Mouse (Mus musculus) limb, embryonic 11.5 days (tissue): ENCODE results near the gene Oard1. TPM values are rescaled to one million over a fixed set of nuclear protein-coding genes. Genes with fewer than 3 reads are reported as not detected.
A peak's percentile ranks its signal among the peaks of the same experiment; 100 is the strongest.

ENCODE experiments used
- ATAC-seq: fragments of 200-750 bp; cut with Nextera tagmentation; 2 replicates; pipeline ENCODE4 v1.8.0; 2017; ENCODE audit warnings: low read depth; ENCODE audit not compliant: insufficient number of reproducible peaks, low FRiP score, low TSS enrichment
- DNase-seq: peaks from one replicate; pipeline ENCODE4 v3.0.0-alpha.2; 2015; ENCODE audit warnings: low spot score
- H3K27ac ChIP-seq: fragments of 300-500 bp; sonication (generic); replicated peaks from 2 replicates; pipeline ENCODE4 v1.5.1; 2014; ENCODE audit warnings: low read depth, mild to moderate bottlenecking, low read length
- H3K27me3 ChIP-seq: fragments of 300-500 bp; sonication (generic); 2 replicates; pipeline ENCODE4 v1.6.1; 2014; ENCODE audit warnings: mild to moderate bottlenecking, low read length, mixed read lengths; ENCODE audit not compliant: control insufficient read depth, insufficient read depth
- H3K36me3 ChIP-seq: fragments of 300-500 bp; sonication (generic); 2 replicates; pipeline ENCODE4 v1.6.1; 2014; ENCODE audit warnings: mild to moderate bottlenecking, low read length, moderate library complexity, mixed read lengths; ENCODE audit not compliant: control insufficient read depth, insufficient read depth
- H3K4me1 ChIP-seq: fragments of 300-500 bp; sonication (generic); 2 replicates; pipeline ENCODE4 v1.6.1; 2014; ENCODE audit warnings: low read length, mixed read lengths; ENCODE audit not compliant: control insufficient read depth, insufficient read depth
- H3K4me2 ChIP-seq: fragments of 300-500 bp; sonication (generic); 2 replicates; pipeline ENCODE4 v1.6.1; 2014; ENCODE audit warnings: low read depth, mild to moderate bottlenecking, moderate library complexity; ENCODE audit not compliant: severe bottlenecking
- H3K4me3 ChIP-seq: fragments of 300-500 bp; sonication (generic); 2 replicates; pipeline ENCODE4 v1.5.1; 2014; ENCODE audit warnings: low read depth, low read length
- H3K9ac ChIP-seq: fragments of 300-500 bp; sonication (generic); 2 replicates; pipeline ENCODE4 v1.6.1; 2014; ENCODE audit warnings: mild to moderate bottlenecking, low read length
- H3K9me3 ChIP-seq: fragments of 300-500 bp; sonication (generic); 2 replicates; pipeline ENCODE4 v1.6.1; 2016; ENCODE audit warnings: low read length; ENCODE audit not compliant: control insufficient read depth
- WGBS: fragments of 180-500 bp; shearing (Covaris S2); extraction: QIAGEN DNeasy Blood & Tissue Kit; methylation state at CpG from one replicate; pipeline ENCODE4 v1.1.7; 2014; 5-methylcytosine and 5-hydroxymethylcytosine counted together
- polyA plus RNA-seq: library from polyadenylated mRNA; unstranded; fragments of >200 nt; fragmentation: Nextera tagmentation; extraction: Ambion mirVana; gene quantifications from 2 replicates; pipeline ENCODE4 v1.2.1, GENCODE M21; 2014

Gene Oard1
- polyA plus RNA-seq, 1 experiment from 2014 or later: 71.6 TPM

DNA sequence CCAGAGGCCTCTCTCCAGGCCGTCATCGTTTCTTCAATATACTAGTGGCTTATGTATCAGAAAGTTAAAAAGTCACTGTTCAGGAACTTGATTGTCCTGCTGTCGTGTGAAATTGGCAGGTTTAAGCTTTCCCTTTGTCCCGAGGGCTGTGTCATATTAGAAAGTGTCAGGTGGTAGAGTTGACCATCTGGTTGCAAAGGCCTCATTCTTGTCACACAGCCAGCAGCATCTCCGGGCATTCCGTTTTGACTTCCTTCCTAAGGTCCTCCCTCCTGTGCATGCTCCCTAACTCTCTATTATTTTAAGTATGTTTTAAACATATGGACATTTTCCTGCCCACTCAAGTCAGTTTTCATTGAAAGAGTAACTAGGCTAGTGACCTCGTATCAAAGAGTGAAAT lies 6.2 kb downstream of the Oard1 start:
- ATAC-seq (no peak), DNase-seq (no peak)
- Histone ChIP-seq H3K4me2 (no peak overlapping the region), H3K4me1 (peaks cover 9% of the 10 kb centered on the region), H3K27me3 (no peaks in the 10 kb centered on the region), H3K9me3 (no peaks in the 10 kb centered on the region), H3K4me3 (no peak overlapping the region), H3K9ac (no peak overlapping the region), H3K36me3 (peaks cover 4% of the 10 kb centered on the region; the same call in 1 of the 2 replicates), H3K27ac (no peak overlapping the region)
- WGBS: 89% methylated on average over 7 of the region's 7 CpGs

GRCm38 (mm10) chr17:48416425-48417195 lies 6.8 kb downstream of the Oard1 start:
- Histone ChIP-seq H3K27ac (no peak overlapping the region), H3K9ac (no peak overlapping the region), H3K27me3 (no peaks in the 10 kb centered on the region), H3K4me2 (no peak overlapping the region), H3K36me3 (peaks cover 4% of the 10 kb centered on the region; the same call in 1 of the 2 replicates), H3K4me3 (no peak overlapping the region), H3K4me1 (peaks cover 4% of the 10 kb centered on the region; the same call in 1 of the 2 replicates), H3K9me3 (no peaks in the 10 kb centered on the region)
- DNase-seq (peak; percentile 79), ATAC-seq (peak; percentile 73; the same call in 1 of the 2 replicates)
- 94% methylated on average over 14 of the region's 14 CpGs for WGBS

GRCm38 (mm10) chr17:48417521-48417920 lies 7.7 kb downstream of the Oard1 start:
- WGBS: 88% methylated on average over 6 of the region's 6 CpGs
- Histone ChIP-seq H3K9ac (no peak overlapping the region), H3K27ac (no peak overlapping the region), H3K9me3 (no peaks in the 10 kb centered on the region), H3K36me3 (peaks cover 3% of the 10 kb centered on the region; the same call in 1 of the 2 replicates), H3K27me3 (no peaks in the 10 kb centered on the region), H3K4me1 (no peaks in the 10 kb centered on the region), H3K4me3 (no peak overlapping the region), H3K4me2 (no peak overlapping the region)
- ATAC-seq (no peak), DNase-seq (no peak)

- Histone ChIP-seq H3K27me3 (no peaks in the 10 kb centered on the region), H3K27ac (no peak overlapping the region), H3K9me3 (no peaks in the 10 kb centered on the region), H3K9ac (no peak overlapping the region), H3K4me3 (no peak overlapping the region), H3K36me3 (peaks cover 3% of the 10 kb centered on the region; the same call in 1 of the 2 replicates), H3K4me1 (no peaks in the 10 kb centered on the region), H3K4me2 (no peak overlapping the region)
- 86% methylated on average over 7 of the region's 7 CpGs for WGBS
- DNase-seq (no peak), ATAC-seq (no peak)
These were observed 8.4 kb downstream of the Oard1 start for GRCm38 (mm10) chr17:48418174-48418573.

GRCm38 (mm10) chr17:48418781-48419180 lies 9.0 kb downstream of the Oard1 start:
- Histone ChIP-seq H3K36me3 (peaks cover 3% of the 10 kb centered on the region; the same call in 1 of the 2 replicates), H3K9ac (no peak overlapping the region), H3K27ac (no peak overlapping the region), H3K4me3 (no peak overlapping the region), H3K4me2 (no peak overlapping the region), H3K27me3 (no peaks in the 10 kb centered on the region), H3K9me3 (no peaks in the 10 kb centered on the region), H3K4me1 (no peaks in the 10 kb centered on the region)
- DNase-seq (no peak), ATAC-seq (no peak)
- 89% methylated on average over 1 of the region's 1 CpGs for WGBS

- Histone ChIP-seq H3K36me3 (peaks cover 3% of the 10 kb centered on the region; the same call in 1 of the 2 replicates), H3K4me1 (no peaks in the 10 kb centered on the region), H3K9ac (no peak overlapping the region), H3K4me3 (no peak overlapping the region), H3K4me2 (no peak overlapping the region), H3K27me3 (no peaks in the 10 kb centered on the region), H3K9me3 (no peaks in the 10 kb centered on the region), H3K27ac (no peak overlapping the region)
- no peak for DNase-seq
- ATAC-seq: no peak
- 56% methylated on average over 2 of the region's 2 CpGs for WGBS
These were observed 9.8 kb downstream of the Oard1 start for GRCm38 (mm10) chr17:48419571-48419970.

DNA sequence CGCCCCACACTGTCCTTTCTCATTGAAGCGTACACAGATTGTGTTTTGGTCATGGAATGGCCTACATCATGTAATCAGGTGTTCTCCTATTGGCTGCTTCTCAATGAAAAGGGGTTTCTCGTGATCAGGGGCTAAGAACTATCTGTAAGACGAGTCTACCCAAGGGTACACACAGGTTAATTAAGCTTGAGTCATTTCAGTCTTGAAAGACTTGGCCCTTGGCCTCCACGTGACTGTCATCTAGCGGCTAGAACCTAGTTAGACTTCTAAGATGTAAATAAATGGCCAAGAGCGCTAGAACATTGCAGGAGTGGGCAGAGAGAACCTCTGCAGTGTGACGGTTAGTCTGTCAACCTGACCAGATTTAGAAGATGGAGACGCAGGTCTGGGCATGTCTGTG lies 14.4 kb downstream of the Oard1 start:
- Histone ChIP-seq H3K36me3 (no peaks in the 10 kb centered on the region), H3K4me3 (no peak overlapping the region), H3K4me2 (no peak overlapping the region), H3K9ac (no peak overlapping the region), H3K9me3 (no peaks in the 10 kb centered on the region), H3K27me3 (no peaks in the 10 kb centered on the region), H3K27ac (no peak overlapping the region), H3K4me1 (peaks cover 10% of the 10 kb centered on the region)
- ATAC-seq (no peak), DNase-seq (no peak)
- 84% methylated on average over 9 of the region's 9 CpGs for WGBS

- no peak overlapping the region for H3K9ac ChIP-seq
- H3K36me3 ChIP-seq: no peaks in the 10 kb centered on the region
- H3K27me3 ChIP-seq: no peaks in the 10 kb centered on the region
- no peak overlapping the region for H3K27ac ChIP-seq
- WGBS: 55% methylated on average over 9 of the region's 9 CpGs
- H3K4me3 ChIP-seq: no peak overlapping the region
- no peaks in the 10 kb centered on the region for H3K9me3 ChIP-seq
- peaks cover 10% of the 10 kb centered on the region for H3K4me1 ChIP-seq
- ATAC-seq (no peak), DNase-seq (no peak)
- H3K4me2 ChIP-seq: no peak overlapping the region
These were observed 16.2 kb downstream of the Oard1 start for GRCm38 (mm10) chr17:48425823-48426612.
